Mouse (Mus musculus): Measurements from ENCODE around the gene Ccl9. TPM values are rescaled to one million over a fixed set of nuclear protein-coding genes. Genes with fewer than 3 reads are reported as not detected.

Ccl9 gene
- polyA plus RNA-seq, 1 experiment from 2014 or later, result 1.2 TPM

DNA sequence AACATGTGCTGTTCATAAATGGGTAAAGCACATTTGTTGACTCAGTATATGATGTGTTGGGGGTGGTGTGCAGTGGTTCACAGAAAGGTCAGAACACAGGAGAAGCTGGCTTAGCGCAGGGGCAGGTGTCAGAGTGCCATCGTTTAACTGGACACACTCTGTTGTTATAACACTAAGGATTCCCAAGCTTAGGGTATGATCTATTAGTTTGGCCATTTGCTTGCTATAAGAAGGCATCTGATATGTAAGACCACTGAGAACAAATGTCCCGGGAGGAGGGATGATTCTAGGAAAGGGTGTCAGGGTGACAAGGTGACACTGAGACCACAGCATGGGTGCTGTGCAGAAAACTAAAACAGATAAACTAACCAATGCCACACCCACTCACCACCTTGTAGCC is 41.6 kb downstream of the Ccl9 start:
- DNase-seq (ENCODE audit: low spot score) (no peak), ATAC-seq (no peak)
- Histone ChIP-seq H3K4me3 (ENCODE audit: low read depth, low read length) (no peak overlapping the region), H3K4me2 (ENCODE audit: low read length) (no peak overlapping the region), H3K9me3 (replicated peaks; ENCODE audit: control insufficient read depth, low read length) (no peaks in the 10 kb centered on the region), H3K27me3 (replicated peaks; ENCODE audit: control insufficient read depth, insufficient read depth, low read length) (no peaks in the 10 kb centered on the region), H3K27ac (ENCODE audit: low read depth, low read length) (no peak overlapping the region), H3K36me3 (ENCODE audit: control insufficient read depth, insufficient read depth, low read length) (no peaks in the 10 kb centered on the region), H3K9ac (ENCODE audit: low read length) (no peak overlapping the region), H3K4me1 (ENCODE audit: control insufficient read depth, insufficient read depth, low read length) (peaks cover 5% of the 10 kb centered on the region; the same call in 1 of the 2 replicates)
- WGBS, result 92% methylated on average over 3 of the region's 3 CpGs

DNA sequence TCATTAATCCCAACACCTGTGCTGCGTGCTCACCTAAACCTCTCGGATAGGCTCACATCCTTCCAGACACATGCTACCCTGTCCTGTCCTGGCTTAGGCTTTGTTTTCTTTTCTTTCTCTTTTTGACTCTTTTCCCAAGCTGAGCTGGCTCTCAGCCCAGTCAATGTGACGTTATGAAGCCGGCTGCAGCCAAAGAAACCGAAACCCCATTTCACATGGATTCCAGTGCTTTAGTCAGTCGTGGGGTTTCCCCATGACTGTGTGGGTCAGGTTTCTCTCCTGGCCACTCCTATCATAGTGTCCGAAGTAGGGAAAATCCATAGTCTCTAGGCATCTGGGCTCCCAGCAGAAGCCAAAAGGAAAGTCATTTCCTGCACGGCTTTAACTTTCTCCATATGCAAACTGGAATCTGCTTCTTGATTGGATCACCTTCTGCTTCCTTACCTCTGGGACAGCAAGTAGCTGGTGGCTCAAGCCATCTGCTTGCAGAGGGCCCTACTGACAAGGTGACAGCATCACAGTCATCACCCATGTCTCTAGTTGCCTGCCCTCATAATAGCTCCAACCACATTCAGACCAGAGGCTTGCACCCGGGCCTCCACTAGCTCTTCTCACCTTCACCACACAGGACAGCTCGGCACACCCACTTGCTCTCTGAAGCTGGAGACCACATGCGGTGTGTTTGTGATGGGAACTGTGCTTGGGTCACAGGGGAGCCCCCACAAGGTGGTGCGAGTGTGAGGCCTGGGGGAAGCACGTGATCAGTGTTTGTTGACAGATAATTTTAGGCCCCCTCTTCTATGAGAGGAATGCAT is 43.6 kb downstream of the Ccl9 start:
- H3K4me2 ChIP-seq (ENCODE audit: low read length), result no peak overlapping the region

DNA sequence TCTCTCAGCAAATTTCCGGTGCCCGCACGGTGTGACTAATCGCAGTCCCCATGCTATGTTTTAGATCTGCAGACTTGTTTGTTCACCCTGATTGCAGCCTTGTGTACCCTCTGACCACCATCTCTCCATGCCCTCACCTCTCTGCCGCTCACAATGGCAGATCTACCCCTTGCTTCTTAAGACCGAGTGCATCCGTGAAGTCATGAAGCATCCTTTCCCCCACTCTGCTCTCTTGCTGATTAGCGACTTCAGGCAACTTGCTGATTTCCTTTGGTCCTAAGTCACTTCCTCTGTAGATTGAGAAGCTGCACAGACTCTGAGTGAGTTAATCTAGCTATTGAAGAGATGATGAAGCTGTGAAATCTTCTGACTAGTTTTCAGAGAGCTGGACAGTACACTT is 44.3 kb downstream of the Ccl9 start:
- Histone ChIP-seq H3K4me3 (ENCODE audit: low read depth, low read length) (no peak overlapping the region), H3K27me3 (replicated peaks; ENCODE audit: control insufficient read depth, insufficient read depth, low read length) (no peaks in the 10 kb centered on the region), H3K36me3 (ENCODE audit: control insufficient read depth, insufficient read depth, low read length) (no peaks in the 10 kb centered on the region), H3K27ac (ENCODE audit: low read depth, low read length) (0 out of 2 replicates have a peak overlapping the region, but pooled peaks have one; percentile 33), H3K4me2 (ENCODE audit: low read length) (no peak overlapping the region), H3K9ac (ENCODE audit: low read length) (no peak overlapping the region), H3K4me1 (ENCODE audit: control insufficient read depth, insufficient read depth, low read length) (peaks cover 5% of the 10 kb centered on the region; the same call in 1 of the 2 replicates), H3K9me3 (replicated peaks; ENCODE audit: control insufficient read depth, low read length) (no peaks in the 10 kb centered on the region)
- 86% methylated on average over 8 of the region's 8 CpGs for WGBS
- DNase-seq (ENCODE audit: low spot score) (no peak), ATAC-seq (no peak)

More for the DNA sequence above, 43.6 kb downstream of the Ccl9 start:
- 0 out of 2 replicates have a peak overlapping the region, but pooled peaks have one; percentile 33 for H3K27ac ChIP-seq (ENCODE audit: low read depth, low read length)
- DNase-seq (ENCODE audit: low spot score), result peak; percentile 76
- ATAC-seq, result peak; percentile 57; the same call in 1 of the 2 replicates
- no peaks in the 10 kb centered on the region for H3K27me3 ChIP-seq (replicated peaks; ENCODE audit: control insufficient read depth, insufficient read depth, low read length)
- H3K9ac ChIP-seq (ENCODE audit: low read length), result no peak overlapping the region
- no peaks in the 10 kb centered on the region for H3K36me3 ChIP-seq (ENCODE audit: control insufficient read depth, insufficient read depth, low read length)
- no peaks in the 10 kb centered on the region for H3K9me3 ChIP-seq (replicated peaks; ENCODE audit: control insufficient read depth, low read length)
- 50% methylated on average over 13 of the region's 13 CpGs for WGBS
- H3K4me3 ChIP-seq (ENCODE audit: low read depth, low read length), result no peak overlapping the region
- peaks cover 5% of the 10 kb centered on the region; the same call in 1 of the 2 replicates for H3K4me1 ChIP-seq (ENCODE audit: control insufficient read depth, insufficient read depth, low read length)

DNA sequence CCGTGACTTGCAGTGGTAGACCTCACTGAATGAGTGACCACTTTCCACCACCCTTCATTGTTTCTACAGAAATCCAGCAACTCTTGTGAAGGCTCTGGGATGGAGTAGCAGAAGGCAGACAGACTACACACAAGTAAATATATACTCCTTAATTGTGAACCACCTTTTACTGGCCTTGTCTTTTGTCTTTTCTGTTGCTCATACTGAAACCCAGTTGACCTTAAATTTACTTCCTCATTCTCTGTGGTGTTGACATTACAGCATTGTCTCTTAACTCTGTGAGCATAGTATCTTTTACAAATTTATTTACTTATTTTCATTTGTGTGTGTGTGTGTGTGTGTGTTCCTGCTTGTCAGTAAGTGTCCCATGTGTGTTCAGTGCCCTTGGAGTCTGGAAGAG is 45.2 kb downstream of the Ccl9 start:
- H3K27ac ChIP-seq (ENCODE audit: low read depth, low read length), result no peak overlapping the region

DNA sequence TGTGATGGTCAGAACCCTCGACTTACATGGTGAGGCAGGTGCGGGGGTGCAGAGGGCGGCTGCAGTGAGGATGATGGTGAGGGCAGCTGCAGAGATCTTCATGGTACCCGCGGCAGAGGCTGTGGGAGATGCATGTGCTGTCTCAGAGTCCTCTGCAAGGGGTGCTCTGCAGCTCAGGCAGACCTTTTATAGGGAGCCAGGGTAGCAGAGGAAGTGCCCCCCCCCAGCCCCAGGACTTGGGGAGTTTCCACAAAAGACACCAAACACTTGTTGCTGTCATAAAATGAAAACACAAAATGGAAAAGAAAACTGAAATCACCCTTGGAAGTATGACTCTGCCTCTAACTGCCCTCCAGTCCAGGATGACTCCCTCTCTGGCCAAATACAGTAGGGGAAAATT is 48.1 kb downstream of the Ccl9 start, which contains the start of gene Ccl5:
TSS of gene Ccl5 (minus strand) at position 159 of the 400 bp plus-strand sequence.
- ATAC-seq, result no peak

More for the DNA sequence above, 45.2 kb downstream of the Ccl9 start:
- no peak overlapping the region for H3K9ac ChIP-seq (ENCODE audit: low read length)
- H3K4me3 ChIP-seq (ENCODE audit: low read depth, low read length), result no peak overlapping the region
- H3K9me3 ChIP-seq (replicated peaks; ENCODE audit: control insufficient read depth, low read length), result no peaks in the 10 kb centered on the region
- ATAC-seq (no peak), DNase-seq (ENCODE audit: low spot score) (no peak)
- H3K27me3 ChIP-seq (replicated peaks; ENCODE audit: control insufficient read depth, insufficient read depth, low read length), result no peaks in the 10 kb centered on the region
- no peaks in the 10 kb centered on the region for H3K36me3 ChIP-seq (ENCODE audit: control insufficient read depth, insufficient read depth, low read length)
- H3K4me1 ChIP-seq (ENCODE audit: control insufficient read depth, insufficient read depth, low read length), result peaks cover 5% of the 10 kb centered on the region; the same call in 1 of the 2 replicates
- no peak overlapping the region for H3K4me2 ChIP-seq (ENCODE audit: low read length)
- WGBS, result 92% methylated on average over 1 of the region's 1 CpGs

DNA sequence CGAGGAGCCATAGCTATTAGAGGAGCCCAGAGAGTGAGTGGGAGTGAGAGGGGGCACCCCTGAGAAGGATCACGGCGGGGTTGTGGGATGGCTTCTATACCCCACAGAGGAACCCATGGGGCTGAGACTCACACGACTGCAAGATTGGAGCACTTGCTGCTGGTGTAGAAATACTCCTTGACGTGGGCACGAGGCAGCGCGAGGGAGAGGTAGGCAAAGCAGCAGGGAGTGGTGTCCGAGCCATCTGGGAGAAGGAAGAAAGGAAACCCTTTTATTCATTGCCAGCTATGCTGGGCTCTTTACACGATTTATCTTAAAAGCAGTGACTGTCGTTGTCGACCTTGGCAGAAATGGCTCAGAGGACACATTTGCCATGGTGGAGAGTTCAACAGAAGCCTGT is 49.4 kb downstream of the Ccl9 start:
- no peaks in the 10 kb centered on the region for H3K9me3 ChIP-seq (replicated peaks; ENCODE audit: control insufficient read depth, low read length)
- WGBS, result 81% methylated on average over 12 of the region's 12 CpGs
- no peaks in the 10 kb centered on the region for H3K27me3 ChIP-seq (replicated peaks; ENCODE audit: control insufficient read depth, insufficient read depth, low read length)
- ATAC-seq, result no peak
- no peak overlapping the region for H3K4me2 ChIP-seq (ENCODE audit: low read length)
- H3K36me3 ChIP-seq (ENCODE audit: control insufficient read depth, insufficient read depth, low read length), result no peaks in the 10 kb centered on the region
- H3K27ac ChIP-seq (ENCODE audit: low read depth, low read length), result no peak overlapping the region
- H3K9ac ChIP-seq (ENCODE audit: low read length), result no peak overlapping the region
- H3K4me1 ChIP-seq (ENCODE audit: control insufficient read depth, insufficient read depth, low read length), result no peaks in the 10 kb centered on the region; the same call in 1 of the 2 replicates
- no peak for DNase-seq (ENCODE audit: low spot score)
- H3K4me3 ChIP-seq (ENCODE audit: low read depth, low read length), result no peak overlapping the region

More for the DNA sequence above, 48.1 kb downstream of the Ccl9 start, which contains the start of gene Ccl5:
- Histone ChIP-seq H3K36me3 (ENCODE audit: control insufficient read depth, insufficient read depth, low read length) (no peaks in the 10 kb centered on the region), H3K4me3 (ENCODE audit: low read depth, low read length) (no peak within 1 kb of the TSS), H3K9ac (ENCODE audit: low read length) (no peak within 1 kb of the TSS), H3K27ac (ENCODE audit: low read depth, low read length) (no peak within 1 kb of the TSS), H3K9me3 (replicated peaks; ENCODE audit: control insufficient read depth, low read length) (no peaks in the 10 kb centered on the region), H3K4me2 (ENCODE audit: low read length) (no peak within 1 kb of the TSS), H3K4me1 (ENCODE audit: control insufficient read depth, insufficient read depth, low read length) (peaks cover 5% of the 10 kb centered on the region; the same call in 1 of the 2 replicates), H3K27me3 (replicated peaks; ENCODE audit: control insufficient read depth, insufficient read depth, low read length) (no peaks in the 10 kb centered on the region)
- DNase-seq (ENCODE audit: low spot score), result no peak
- 91% methylated on average over 5 of the region's 5 CpGs for WGBS

Other genes starting within 250 kb of the Ccl9 start
- gene Rasl10b, start 169.5 kb downstream of the Ccl9 start, polyA plus RNA-seq (2014; fragmentation: Nextera tagmentation; extraction: Ambion mirVana), result 7.9 and 12.3 TPM in 2 replicates
- 0.32 and 0.38 TPM in 2 replicates for gene Gas2l2, start 149.2 kb downstream of the Ccl9 start, polyA plus RNA-seq (2014; fragmentation: Nextera tagmentation; extraction: Ambion mirVana)
- gene 1700020L24Rik, start 141.0 kb downstream of the Ccl9 start, polyA plus RNA-seq (2014; fragmentation: Nextera tagmentation; extraction: Ambion mirVana), result 0.36 TPM in 1 of 2 replicates, not detected in the other
- gene Mmp28, start 115.6 kb downstream of the Ccl9 start, polyA plus RNA-seq (2014; fragmentation: Nextera tagmentation; extraction: Ambion mirVana), result 1.8 and 2.2 TPM in 2 replicates
- 8.1 and 10.2 TPM in 2 replicates for gene Taf15, start 105.5 kb downstream of the Ccl9 start, polyA plus RNA-seq (2014; fragmentation: Nextera tagmentation; extraction: Ambion mirVana)
- not detected in 2 replicates for gene Heatr9, start 56.5 kb downstream of the Ccl9 start, polyA plus RNA-seq (2014; fragmentation: Nextera tagmentation; extraction: Ambion mirVana)
- gene Ccl5, start 48.1 kb downstream of the Ccl9 start, polyA plus RNA-seq (2014; fragmentation: Nextera tagmentation; extraction: Ambion mirVana), result 0.33 and 0.46 TPM in 2 replicates
- gene Ccl6, start 14.5 kb upstream of the Ccl9 start, polyA plus RNA-seq (2014; fragmentation: Nextera tagmentation; extraction: Ambion mirVana), result 1.3 and 1.6 TPM in 2 replicates
- not detected in 2 replicates for gene Rpl9-ps1, start 67.0 kb upstream of the Ccl9 start, polyA plus RNA-seq (2014; fragmentation: Nextera tagmentation; extraction: Ambion mirVana)
- 0.55 and 1.1 TPM in 2 replicates for gene Ccl3, start 70.7 kb upstream of the Ccl9 start, polyA plus RNA-seq (2014; fragmentation: Nextera tagmentation; extraction: Ambion mirVana)
- 0.56 TPM in 1 of 2 replicates, not detected in the other for gene Ccl4, start 83.9 kb upstream of the Ccl9 start, polyA plus RNA-seq (2014; fragmentation: Nextera tagmentation; extraction: Ambion mirVana)
- gene Wfdc17, start 125.4 kb upstream of the Ccl9 start, polyA plus RNA-seq (2014; fragmentation: Nextera tagmentation; extraction: Ambion mirVana), result not detected in 2 replicates
- gene Wfdc18, start 130.4 kb upstream of the Ccl9 start, polyA plus RNA-seq (2014; fragmentation: Nextera tagmentation; extraction: Ambion mirVana), result not detected in 2 replicates
- gene Wfdc21, start 168.3 kb upstream of the Ccl9 start, polyA plus RNA-seq (2014; fragmentation: Nextera tagmentation; extraction: Ambion mirVana), result not detected in 2 replicates
- 27.8 and 29.7 TPM in 2 replicates for gene Heatr6, start 175.1 kb upstream of the Ccl9 start, polyA plus RNA-seq (2014; fragmentation: Nextera tagmentation; extraction: Ambion mirVana)

Data from forebrain, embryonic 14.5 days (tissue).